Mouse (Mus musculus) liver, postnatal 0 days (tissue): ENCODE data around the gene Grm7. TPM values are rescaled to one million over a fixed set of nuclear protein-coding genes. Genes with fewer than 3 reads are reported as not detected.

Experiments used
- ATAC-seq: fragments of 200-750 bp; cut with Nextera tagmentation; 2 replicates; pipeline ENCODE4 v1.8.0; 2017; ENCODE audit warnings: mild to moderate bottlenecking, moderate library complexity
- DNase-seq: peaks from one replicate; pipeline ENCODE4 v3.0.0-alpha.2; 2016
- H3K27ac ChIP-seq: fragments of 300-500 bp; sonication (generic); 2 replicates; pipeline ENCODE4 v1.5.1; 2014; ENCODE audit warnings: antibody characterized with exemption, moderate library complexity, mild to moderate bottlenecking, low read depth
- H3K27me3 ChIP-seq: fragments of 300-500 bp; sonication (generic); 2 replicates; pipeline ENCODE4 v1.6.1; 2014; ENCODE audit warnings: low read length, control low read depth, mixed read lengths; ENCODE audit not compliant: insufficient read depth
- H3K36me3 ChIP-seq: fragments of 300-500 bp; sonication (generic); replicated peaks from 2 replicates; pipeline ENCODE4 v1.6.1; 2014; ENCODE audit warnings: mild to moderate bottlenecking, control low read depth, low read length, moderate library complexity, mixed read lengths; ENCODE audit not compliant: insufficient read depth
- H3K4me1 ChIP-seq: fragments of 300-500 bp; sonication (generic); 2 replicates; pipeline ENCODE4 v1.6.1; 2014; ENCODE audit warnings: antibody characterized with exemption, mild to moderate bottlenecking, control low read depth; ENCODE audit not compliant: insufficient read depth
- H3K4me2 ChIP-seq: fragments of 300-500 bp; sonication (generic); 2 replicates; pipeline ENCODE4 v1.6.1; 2014; ENCODE audit warnings: low read depth, mild to moderate bottlenecking, low read length, moderate library complexity, mixed read lengths
- H3K4me3 ChIP-seq: fragments of 300-500 bp; sonication (generic); 2 replicates; pipeline ENCODE4 v1.5.1; 2014; ENCODE audit warnings: low read depth, low read length
- H3K9ac ChIP-seq: fragments of 300-500 bp; sonication (generic); replicated peaks from 2 replicates; pipeline ENCODE4 v1.6.1; 2014; ENCODE audit warnings: mild to moderate bottlenecking, moderate library complexity
- H3K9me3 ChIP-seq: fragments of 300-500 bp; sonication (generic); 2 replicates; pipeline ENCODE4 v1.6.1; 2016; ENCODE audit warnings: mild to moderate bottlenecking, control low read depth, low read length, mixed read lengths
- CTCF ChIP-seq: sonication (generic); IDR thresholded peaks from 2 replicates; pipeline ENCODE4 v1.5.1; 2016; ENCODE audit warnings: antibody characterized with exemption, low read depth
- EP300 ChIP-seq: IDR thresholded peaks from 2 replicates; pipeline ENCODE4 v1.6.1; 2016; ENCODE audit warnings: antibody characterized with exemption, low read depth, mild to moderate bottlenecking
- WGBS: fragments of 180-500 bp; shearing (Covaris S2); extraction: QIAGEN DNeasy Blood & Tissue Kit; methylation state at CpG from one replicate; pipeline ENCODE4 v1.1.7; 2014; ENCODE audit not compliant: insufficient replicate concordance; 5-methylcytosine and 5-hydroxymethylcytosine counted together
- polyA plus RNA-seq: library from polyadenylated mRNA; unstranded; fragments of >200 nt; fragmentation: Nextera tagmentation; extraction: Ambion mirVana; gene quantifications from 2 replicates; pipeline ENCODE4 v1.2.1, GENCODE M21; 2015

Grm7 gene
- polyA plus RNA-seq, 1 experiment from 2014 or later = not detected

GRCm38 (mm10) chr6:111258256-111258655, 612.9 kb downstream of the Grm7 start:
- no peak overlapping the region for H3K27ac ChIP-seq
- no peaks in the 10 kb centered on the region for H3K9me3 ChIP-seq
- no peaks in the 10 kb centered on the region for H3K36me3 ChIP-seq
- DNase-seq (no peak), ATAC-seq (no peak)
- H3K9ac ChIP-seq = no peak overlapping the region
- TF ChIP-seq CTCF = no peak
- no peak for TF ChIP-seq EP300
- WGBS = 64% methylated on average over 3 of the region's 3 CpGs
- H3K4me1 ChIP-seq = no peaks in the 10 kb centered on the region
- H3K4me3 ChIP-seq = no peak overlapping the region
- no peak overlapping the region for H3K4me2 ChIP-seq
- H3K27me3 ChIP-seq = no peaks in the 10 kb centered on the region

DNA sequence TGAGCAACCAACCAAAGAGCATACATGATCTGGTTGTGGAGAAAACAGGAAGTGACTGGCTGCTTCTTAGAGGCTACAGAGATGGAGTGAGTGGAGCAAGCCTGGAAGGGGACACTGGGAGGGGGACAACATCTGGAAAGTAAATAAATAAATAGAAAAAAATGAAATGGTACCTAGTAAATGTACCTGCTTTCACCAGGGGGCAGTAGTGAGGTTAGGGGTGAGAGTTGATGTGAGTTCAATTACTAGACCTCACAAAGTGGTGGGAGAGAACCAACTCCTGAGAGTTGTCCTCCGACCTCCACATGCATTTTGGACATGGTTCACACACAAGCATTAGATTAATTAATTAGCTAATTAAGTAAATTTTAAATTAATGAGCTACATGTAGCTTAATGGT, 615.8 kb downstream of the Grm7 start:
- Histone ChIP-seq H3K27ac (no peak overlapping the region), H3K36me3 (no peaks in the 10 kb centered on the region), H3K9ac (no peak overlapping the region), H3K27me3 (no peaks in the 10 kb centered on the region), H3K4me1 (no peaks in the 10 kb centered on the region), H3K4me3 (no peak overlapping the region), H3K4me2 (no peak overlapping the region), H3K9me3 (no peaks in the 10 kb centered on the region)
- DNase-seq (no peak), ATAC-seq (no peak)
- 56% methylated on average over 1 of the region's 1 CpGs for WGBS
- TF ChIP-seq EP300 (no peak), CTCF (no peak)

DNA sequence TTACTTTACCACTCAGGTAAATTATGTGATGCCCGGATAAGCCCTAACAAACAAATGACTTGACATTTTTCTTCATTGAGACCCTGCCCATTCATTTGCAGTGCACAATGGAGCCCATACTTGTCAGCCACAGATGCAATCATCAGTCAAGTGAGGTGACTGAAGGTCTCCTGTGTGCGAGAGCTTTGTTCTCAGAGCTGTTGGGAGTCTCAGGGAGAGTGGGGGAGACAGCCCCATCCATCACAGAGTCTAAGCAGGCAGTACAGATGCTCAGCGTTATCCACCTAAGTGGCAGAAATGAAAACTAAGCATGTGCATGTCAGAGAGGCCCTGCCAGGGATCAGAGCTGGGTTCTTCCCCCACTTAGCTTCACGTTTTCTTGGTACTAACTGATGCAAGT, 631.3 kb downstream of the Grm7 start:
- Histone ChIP-seq H3K4me2 (no peak overlapping the region), H3K9me3 (no peaks in the 10 kb centered on the region), H3K9ac (no peak overlapping the region), H3K27me3 (no peaks in the 10 kb centered on the region), H3K36me3 (no peaks in the 10 kb centered on the region), H3K4me3 (no peak overlapping the region), H3K4me1 (no peaks in the 10 kb centered on the region), H3K27ac (no peak overlapping the region)
- DNase-seq = no peak
- 63% methylated on average over 4 of the region's 4 CpGs for WGBS
- ATAC-seq = no peak
- TF ChIP-seq EP300 (no peak), CTCF (no peak)

GRCm38 (mm10) chr6:111278516-111278915, 633.1 kb downstream of the Grm7 start:
- no peaks in the 10 kb centered on the region for H3K27me3 ChIP-seq
- DNase-seq = no peak
- no peak overlapping the region for H3K9ac ChIP-seq
- H3K4me1 ChIP-seq = no peaks in the 10 kb centered on the region
- no peak overlapping the region for H3K4me3 ChIP-seq
- no peaks in the 10 kb centered on the region for H3K9me3 ChIP-seq
- TF ChIP-seq CTCF = no peak
- TF ChIP-seq EP300 = no peak
- H3K4me2 ChIP-seq = no peak overlapping the region
- no peaks in the 10 kb centered on the region for H3K36me3 ChIP-seq
- no peak for ATAC-seq
- no peak overlapping the region for H3K27ac ChIP-seq

DNA sequence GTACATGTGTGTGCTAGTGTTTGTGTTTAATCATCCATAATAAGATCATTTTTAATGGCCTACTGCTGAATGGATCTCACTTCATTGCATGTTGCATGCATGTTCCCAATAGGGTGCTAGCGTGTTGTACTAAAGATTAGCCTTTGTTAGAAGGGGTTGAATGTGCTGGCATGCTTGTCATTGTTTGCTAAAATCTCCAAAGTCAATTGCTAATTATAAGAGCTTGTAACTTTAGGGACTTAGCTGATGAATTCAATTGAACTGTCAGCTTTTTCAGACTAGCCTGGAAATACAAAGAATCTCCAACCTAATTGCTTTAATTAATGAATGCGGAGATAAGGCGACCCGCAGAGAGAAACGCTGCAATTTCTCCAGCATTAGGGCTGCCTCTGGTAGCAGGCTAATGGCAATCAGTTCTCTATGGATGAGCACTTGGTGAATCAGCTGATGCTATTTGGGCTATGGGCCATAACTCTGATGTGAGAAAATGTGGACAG, 648.2 kb downstream of the Grm7 start:
- no peak for ATAC-seq
- no peaks in the 10 kb centered on the region for H3K9me3 ChIP-seq

GRCm38 (mm10) chr6:111303912-111304555, 658.7 kb downstream of the Grm7 start:
- H3K4me1 ChIP-seq = no peaks in the 10 kb centered on the region
- ATAC-seq (no peak), DNase-seq (no peak)
- no peak overlapping the region for H3K4me3 ChIP-seq
- WGBS = 60% methylated on average over 3 of the region's 3 CpGs
- H3K27ac ChIP-seq = no peak overlapping the region
- no peak overlapping the region for H3K4me2 ChIP-seq
- H3K9me3 ChIP-seq = no peaks in the 10 kb centered on the region
- H3K9ac ChIP-seq = no peak overlapping the region
- H3K27me3 ChIP-seq = no peaks in the 10 kb centered on the region
- TF ChIP-seq EP300 (no peak), CTCF (no peak)
- no peaks in the 10 kb centered on the region for H3K36me3 ChIP-seq

More for the DNA sequence above, 648.2 kb downstream of the Grm7 start:
- DNase-seq = no peak
- H3K4me1 ChIP-seq = no peaks in the 10 kb centered on the region
- WGBS = 62% methylated on average over 5 of the region's 5 CpGs
- no peaks in the 10 kb centered on the region for H3K27me3 ChIP-seq
- H3K9ac ChIP-seq = no peak overlapping the region
- TF ChIP-seq EP300 (no peak), CTCF (no peak)
- no peak overlapping the region for H3K4me2 ChIP-seq
- no peaks in the 10 kb centered on the region for H3K36me3 ChIP-seq
- no peak overlapping the region for H3K4me3 ChIP-seq
- no peak overlapping the region for H3K27ac ChIP-seq

GRCm38 (mm10) chr6:111361681-111362080, 716.3 kb downstream of the Grm7 start:
- H3K4me2 ChIP-seq = no peak overlapping the region
- TF ChIP-seq EP300 (no peak), CTCF (no peak)
- no peaks in the 10 kb centered on the region for H3K9me3 ChIP-seq
- no peak overlapping the region for H3K27ac ChIP-seq
- no peaks in the 10 kb centered on the region for H3K27me3 ChIP-seq
- H3K36me3 ChIP-seq = no peaks in the 10 kb centered on the region
- no peak overlapping the region for H3K4me3 ChIP-seq
- no peak for ATAC-seq
- DNase-seq = no peak
- no peak overlapping the region for H3K9ac ChIP-seq
- WGBS = 68% methylated on average over 1 of the region's 1 CpGs
- H3K4me1 ChIP-seq = no peaks in the 10 kb centered on the region
